Mouse (Mus musculus) thymus, postnatal 25 days (tissue): ENCODE results near the gene Bud23.
"Not testable (repeated sequence)": the region's sequence is repeated elsewhere in the genome, so short reads cannot be mapped to it uniquely, and the experiment has no call there.

Experiments
- DNase-seq: peaks from one replicate; pipeline ENCODE4 v3.0.0; 2022

Bud23 gene

DNA sequence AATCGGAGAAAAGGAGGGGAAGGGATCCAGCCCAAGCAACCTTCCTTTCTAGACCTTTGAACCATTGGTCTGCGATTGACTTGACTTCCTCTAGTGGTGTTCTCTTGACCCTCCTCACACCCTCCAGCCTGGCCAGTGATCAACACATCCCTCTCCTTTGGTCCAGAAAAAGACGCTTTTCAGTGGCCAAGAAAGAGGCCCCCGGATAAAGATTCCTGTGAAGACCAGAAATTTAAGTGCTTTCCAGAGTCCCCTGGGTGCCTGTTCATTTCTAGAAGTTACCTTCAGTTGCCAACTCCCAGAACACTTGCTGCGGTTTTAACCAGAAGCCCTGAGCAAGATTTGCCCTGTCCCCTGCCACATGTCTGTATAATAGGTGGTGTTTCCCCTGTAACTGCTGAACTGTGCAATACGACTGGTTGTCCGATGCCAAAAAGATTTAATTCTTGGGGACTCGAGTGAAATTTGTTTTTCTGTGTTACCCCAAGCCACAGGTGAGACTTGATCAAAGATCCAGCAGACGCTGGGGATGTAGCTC is at the start of gene Bud23:
Gene Bud23 (minus strand): TSS at position 51 of the 538 bp plus-strand sequence.
- DNase-seq, result not testable (repeated sequence)

DNA sequence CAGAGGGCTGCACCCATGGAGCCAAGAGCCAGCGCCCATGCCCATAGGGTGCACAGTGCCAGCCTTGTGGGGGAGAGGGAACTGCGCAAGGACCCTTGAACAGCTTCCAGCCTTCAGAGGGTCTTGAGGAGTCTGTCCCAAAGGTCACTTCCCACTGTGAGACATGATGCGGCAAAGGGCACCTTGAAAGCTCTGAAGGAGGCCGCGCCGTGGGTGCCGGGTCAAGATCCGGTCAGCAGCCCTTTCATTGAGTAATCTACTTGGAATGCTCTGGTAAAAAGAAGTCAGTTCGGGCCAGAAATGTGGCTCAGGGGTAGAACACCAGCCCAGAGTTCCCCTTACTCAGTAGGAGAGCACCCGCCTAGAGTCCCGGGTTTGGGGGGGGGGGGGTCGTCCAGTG is 49.0 kb upstream of the Bud23 start:
- no peak for DNase-seq

DNA sequence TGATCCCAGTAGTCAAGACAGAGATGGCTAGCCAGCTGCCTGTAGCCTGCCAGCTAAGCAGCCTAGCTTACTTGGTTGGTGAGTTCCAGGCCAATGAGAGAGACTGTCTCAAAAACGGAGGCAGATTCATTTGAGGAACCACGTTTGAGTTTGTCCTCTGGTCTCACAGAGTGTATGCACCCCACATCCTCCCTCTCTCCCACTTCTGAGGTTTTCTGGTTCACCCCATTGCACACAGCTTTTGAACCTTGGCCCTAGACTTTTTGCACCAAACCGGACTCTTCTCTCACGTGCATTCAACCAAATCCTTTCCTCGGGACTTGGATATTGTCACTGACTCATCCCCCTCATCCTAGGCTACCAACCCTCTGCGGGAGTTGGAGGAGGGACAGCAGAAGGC is 45.2 kb upstream of the Bud23 start:
- no peak for DNase-seq

- no peak for DNase-seq
These were observed 44.7 kb upstream of the Bud23 start for GRCm38 (mm10) chr5:135109426-135109825.

GRCm38 (mm10) chr5:135109017-135109416 is 44.3 kb upstream of the Bud23 start:
- no peak for DNase-seq

DNA sequence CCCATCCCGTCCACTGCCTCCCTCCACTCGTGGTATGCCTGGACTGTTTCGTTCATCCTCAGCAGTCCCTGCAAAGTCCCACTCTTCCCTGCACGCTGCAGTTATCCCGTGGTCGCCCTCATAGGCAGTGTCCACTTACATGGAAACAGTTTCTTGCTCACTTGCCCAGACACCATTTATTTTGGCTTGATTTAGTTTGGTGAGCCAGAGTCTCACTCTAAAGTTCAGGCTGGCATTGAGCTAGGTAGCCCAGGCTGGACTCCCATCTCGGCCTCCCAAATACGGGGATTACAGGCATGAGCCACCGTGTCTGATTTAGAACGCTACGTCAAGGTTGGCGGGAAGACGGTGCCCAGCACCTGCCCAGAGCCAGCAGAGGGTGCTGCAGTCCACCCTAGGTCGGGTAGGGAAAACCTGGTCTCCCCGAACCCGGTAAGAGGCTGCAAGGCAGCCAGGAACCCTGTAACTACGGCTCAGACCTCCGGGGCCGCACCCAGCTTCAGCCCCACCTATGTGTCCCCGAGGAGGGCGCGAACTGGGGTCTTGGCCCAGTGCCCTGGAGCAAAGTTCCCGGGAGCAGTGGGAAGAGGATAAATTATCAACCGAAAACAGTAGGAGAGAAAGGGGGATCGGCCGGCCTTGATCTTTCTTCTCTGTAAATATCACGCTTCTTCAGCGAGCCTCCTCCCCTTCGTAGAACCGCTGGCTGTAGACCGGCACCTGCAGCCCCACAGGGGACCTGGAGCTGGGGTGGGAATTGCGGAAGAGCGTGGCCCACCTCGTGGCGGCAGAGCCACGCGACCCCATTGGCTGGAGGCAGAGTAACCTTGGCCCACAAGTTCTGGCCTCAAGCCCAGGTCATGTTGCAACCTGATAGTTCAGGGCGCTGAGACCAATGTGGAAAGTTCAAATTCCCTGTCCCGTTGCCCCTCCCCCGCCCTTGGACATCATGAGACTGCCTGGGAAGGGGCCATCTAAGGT is 43.1 kb upstream of the Bud23 start:
- DNase-seq, result peak; percentile 42

GRCm38 (mm10) chr5:135106758-135107256 is 42.0 kb upstream of the Bud23 start:
- peak; percentile 56 for DNase-seq

- no peak for DNase-seq
These were observed 39.4 kb upstream of the Bud23 start for GRCm38 (mm10) chr5:135103999-135104660.

- no peak for DNase-seq
These were observed 36.2 kb upstream of the Bud23 start for GRCm38 (mm10) chr5:135100981-135101380.

DNA sequence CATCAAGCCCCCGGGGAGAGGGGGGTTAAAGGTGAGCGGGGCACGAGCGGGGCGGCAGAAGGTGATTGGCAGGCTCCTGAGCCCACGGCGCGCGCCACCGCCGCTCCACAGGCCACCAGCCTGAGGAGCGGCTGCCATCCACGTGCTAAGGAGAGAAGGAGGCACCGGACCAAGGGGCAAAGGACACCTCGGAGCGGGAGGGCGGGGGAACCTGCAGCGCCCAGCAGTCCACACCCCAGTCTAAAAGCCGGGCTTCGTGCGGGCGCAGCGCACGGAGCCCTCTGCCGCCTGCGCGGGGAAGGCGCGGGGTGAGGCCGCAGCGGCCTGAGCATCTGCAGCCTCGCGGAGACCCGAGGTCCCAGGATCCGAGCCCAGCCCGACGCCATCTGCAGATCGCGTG is 24.9 kb upstream of the Bud23 start, which contains the start of gene Mlxipl:
Gene Mlxipl (plus strand): TSS at position 238 of the 400 bp plus-strand sequence.
- no peak for DNase-seq

GRCm38 (mm10) chr5:135086871-135087270 is 22.1 kb upstream of the Bud23 start:
- DNase-seq, result no peak

GRCm38 (mm10) chr5:135080539-135080938 is 15.8 kb upstream of the Bud23 start:
- DNase-seq, result no peak

DNA sequence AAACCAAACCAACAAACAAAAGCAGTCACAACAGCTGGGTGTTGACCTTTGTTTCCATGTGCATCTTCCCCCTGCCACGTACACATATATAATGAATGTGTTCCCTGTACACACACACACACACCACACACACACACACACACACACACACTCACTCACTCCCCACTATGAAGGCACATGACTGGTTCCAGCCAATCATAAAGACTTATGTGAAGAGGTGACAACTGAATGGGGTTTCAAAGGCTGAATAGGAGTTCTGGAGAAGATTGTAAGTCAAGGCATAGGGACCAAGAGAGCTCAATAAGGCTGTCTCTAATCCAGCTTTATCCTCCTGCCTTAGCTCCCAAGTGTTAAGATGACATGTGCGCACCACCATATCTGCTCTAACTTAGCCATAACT is 14.8 kb upstream of the Bud23 start:
- DNase-seq, result no peak

DNA sequence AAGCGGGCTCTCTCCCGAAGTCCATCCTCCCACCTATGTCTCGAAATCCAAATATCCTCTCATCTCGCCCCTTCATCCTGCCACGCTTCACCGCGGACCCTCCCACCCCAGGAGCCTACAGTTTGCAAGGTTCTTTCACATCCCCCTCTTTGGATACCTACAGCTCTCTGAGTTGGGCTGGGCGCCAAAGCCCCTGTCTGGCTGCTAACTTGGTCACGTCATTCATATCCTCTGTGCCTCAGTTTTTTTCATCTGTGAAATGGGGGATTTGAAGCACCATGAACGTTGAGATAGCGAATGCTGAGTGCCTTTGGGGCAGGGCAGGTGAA is 13.7 kb upstream of the Bud23 start:
- DNase-seq, result no peak

DNA sequence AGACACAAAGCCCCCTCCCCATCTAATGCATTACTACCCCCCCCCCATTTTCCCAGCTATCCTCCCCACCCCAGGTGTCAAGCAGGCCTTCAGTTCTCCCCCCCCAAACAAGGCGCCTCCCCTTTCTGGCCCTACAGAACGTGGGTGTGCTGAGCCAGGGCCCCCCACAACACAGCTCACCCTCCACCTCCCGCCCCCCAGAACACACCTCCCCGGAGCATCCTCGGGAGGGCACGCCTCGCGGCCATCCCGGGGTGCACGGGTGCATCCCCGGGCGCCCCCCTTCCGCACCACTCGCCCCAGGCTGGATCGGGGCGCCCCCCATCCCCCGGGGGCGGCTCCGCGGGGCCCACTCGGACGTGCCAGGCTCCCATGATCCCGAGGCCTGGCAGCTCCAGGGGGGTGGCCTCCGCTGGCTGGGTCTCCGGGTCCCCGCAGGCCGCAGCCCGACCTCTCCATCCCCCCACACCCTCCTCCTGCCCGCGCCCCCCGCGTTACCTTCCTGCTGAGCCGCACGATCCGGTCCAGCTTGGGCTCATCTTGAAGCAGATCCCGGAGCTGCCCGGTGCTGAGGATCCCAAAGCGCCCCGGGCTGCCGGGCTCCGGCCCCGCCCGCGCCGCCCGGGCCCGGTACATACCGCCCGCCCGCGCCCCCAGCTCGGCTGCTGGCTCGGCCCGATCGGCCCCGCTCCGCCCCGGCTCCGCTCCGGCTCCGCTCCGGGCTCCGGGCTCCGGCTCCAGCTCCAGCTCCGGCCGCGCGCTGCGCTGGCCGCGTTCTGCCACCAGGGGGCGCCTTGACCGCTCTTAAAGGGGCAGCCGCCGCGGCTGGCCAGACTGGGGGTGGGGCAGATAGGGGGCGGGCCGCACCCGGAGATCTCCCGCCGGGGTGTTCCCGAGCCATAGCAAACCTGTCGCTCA is 13.1 kb upstream of the Bud23 start, which contains the start of gene Vps37d:
Gene Vps37d (minus strand): TSS at position 703 of the 918 bp plus-strand sequence.
- DNase-seq, result peak; percentile 89

- no peak for DNase-seq
These were observed 12.3 kb upstream of the Bud23 start for GRCm38 (mm10) chr5:135076931-135077505.

DNA sequence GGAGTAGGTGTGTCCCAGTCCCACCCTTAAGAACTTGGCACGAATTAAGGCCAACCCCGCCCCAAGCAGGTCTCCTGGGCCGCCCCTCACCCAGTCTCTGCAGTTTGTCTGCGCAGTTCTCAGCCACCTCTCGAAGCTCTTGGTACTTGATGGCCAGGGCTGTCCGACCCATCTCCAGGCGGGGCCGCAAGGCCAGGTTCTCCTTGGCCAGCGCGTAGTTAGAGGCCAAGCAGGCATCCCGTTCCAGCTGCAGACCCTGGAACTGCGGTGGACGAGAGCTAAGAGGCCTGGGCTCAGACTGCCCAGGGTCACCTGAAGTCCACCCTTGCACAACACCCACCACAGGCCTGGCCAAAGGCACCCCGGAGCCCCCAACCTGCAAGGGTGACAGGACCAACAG is 11.6 kb upstream of the Bud23 start:
- no peak for DNase-seq

DNA sequence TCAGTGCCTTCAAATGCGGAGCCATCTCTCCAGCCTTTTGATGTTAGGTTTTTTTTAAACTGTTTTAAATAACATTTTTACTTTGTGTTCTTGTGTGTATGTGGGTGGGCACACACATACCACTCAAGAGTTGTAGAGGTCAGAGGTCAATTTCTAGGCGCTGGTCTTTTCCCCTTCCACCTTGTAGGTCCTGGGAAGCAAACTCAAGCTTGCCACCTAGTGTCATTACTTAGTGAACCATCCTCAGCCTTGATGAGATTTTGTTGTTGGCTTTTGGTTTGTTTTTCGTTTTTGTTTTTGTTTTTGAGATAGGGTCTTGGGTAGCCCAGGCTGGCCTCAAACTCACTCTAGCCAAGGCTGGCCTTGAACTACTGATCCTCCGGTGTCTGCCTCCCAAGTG is 10.9 kb upstream of the Bud23 start:
- no peak for DNase-seq

DNA sequence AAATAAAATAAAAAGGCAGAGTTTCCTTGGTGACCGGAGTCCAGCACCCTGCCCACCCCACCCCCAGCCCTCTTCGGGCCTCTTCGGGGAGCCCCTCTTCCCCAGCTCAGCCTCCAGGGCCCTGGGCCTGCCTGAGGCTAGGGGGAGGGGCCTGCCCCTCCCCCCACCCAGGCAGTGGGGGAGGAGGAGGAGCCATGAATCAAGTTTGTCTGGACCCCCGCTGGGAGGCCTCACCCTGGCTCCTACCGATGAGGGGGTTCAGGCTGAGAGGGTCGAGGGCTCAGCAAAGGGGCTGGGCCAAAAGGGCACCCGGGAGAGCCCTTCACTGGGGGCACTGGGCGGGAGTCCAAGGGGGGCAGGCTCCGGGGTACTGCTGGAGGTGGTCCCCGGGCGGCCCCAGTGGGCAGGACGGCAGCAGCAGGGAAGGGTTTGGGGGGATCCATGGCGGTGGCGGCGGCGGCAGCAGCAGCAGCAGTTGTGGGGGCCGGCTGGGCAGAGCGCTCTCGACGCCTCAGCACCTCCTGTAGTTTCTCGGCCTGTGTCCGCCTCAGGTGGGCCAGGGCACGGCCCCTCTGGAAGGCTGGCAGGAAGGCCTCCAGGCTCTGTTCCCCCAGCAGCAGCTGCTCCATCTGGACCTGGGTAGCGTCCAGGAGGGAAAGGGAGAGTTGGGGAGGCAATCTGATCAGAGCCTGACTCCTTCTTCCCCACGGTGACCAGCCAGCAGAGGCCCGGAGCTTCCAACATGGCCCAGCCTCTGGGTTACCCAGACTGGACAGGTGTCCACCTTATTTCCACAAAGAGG is 8.8 kb upstream of the Bud23 start:
- DNase-seq, result no peak

- no peak for DNase-seq
These were observed 8.0 kb upstream of the Bud23 start for GRCm38 (mm10) chr5:135072720-135073119.

- no peak for DNase-seq
These were observed 7.3 kb upstream of the Bud23 start for GRCm38 (mm10) chr5:135072061-135072460.
